Mouse (Mus musculus): ENCODE results near the gene Rsph9.

Gene Rsph9

DNA sequence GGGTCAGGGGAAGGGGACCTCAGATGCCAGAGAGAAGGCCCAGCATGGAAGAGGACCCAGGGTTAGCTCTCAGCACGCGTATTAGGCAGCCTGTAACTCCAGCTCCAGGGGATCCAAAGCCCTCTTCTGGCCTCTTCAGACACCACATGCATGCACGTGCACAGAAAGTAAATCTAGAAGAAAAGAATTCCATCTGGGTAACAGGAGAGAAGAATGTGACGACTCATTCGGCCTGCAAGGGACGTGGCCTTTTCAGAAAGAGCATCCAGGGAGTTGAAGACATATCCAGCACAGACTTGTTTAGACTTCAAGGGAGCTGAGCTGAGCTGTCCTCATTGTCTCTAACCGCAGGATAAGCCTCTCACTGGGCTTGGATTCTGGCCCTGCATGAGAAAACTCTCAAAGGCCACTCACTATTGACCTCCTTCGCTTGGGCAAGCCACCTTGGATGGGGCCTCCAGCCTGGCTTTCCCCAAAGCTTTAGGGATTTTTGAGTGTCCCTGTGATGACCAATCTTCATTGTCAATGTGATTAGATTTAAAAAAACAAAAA is 41.3 kb downstream of the Rsph9 start:
- no peak for ATAC-seq (ENCODE audit: low TSS enrichment)

DNA sequence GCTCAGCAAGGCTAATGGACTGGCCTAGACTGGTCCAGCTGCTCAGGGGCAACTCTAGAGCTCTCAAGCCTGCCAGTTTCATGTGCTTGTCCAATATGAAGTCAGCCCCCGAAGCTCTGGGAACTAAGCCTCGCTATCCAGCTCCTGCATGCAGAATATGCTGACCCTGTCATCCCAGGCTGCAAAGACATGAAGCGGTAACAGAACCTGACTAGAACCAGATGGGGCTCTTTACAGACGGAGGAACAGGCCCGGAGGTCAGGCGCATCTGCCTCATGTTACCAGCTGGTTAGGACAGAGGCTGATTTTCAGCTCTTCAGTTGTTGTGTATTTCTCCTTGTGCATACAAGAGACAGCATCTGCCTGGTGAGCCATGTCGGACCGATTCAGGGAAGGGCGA is 42.1 kb downstream of the Rsph9 start:
- no peak for ATAC-seq (ENCODE audit: low TSS enrichment)

DNA sequence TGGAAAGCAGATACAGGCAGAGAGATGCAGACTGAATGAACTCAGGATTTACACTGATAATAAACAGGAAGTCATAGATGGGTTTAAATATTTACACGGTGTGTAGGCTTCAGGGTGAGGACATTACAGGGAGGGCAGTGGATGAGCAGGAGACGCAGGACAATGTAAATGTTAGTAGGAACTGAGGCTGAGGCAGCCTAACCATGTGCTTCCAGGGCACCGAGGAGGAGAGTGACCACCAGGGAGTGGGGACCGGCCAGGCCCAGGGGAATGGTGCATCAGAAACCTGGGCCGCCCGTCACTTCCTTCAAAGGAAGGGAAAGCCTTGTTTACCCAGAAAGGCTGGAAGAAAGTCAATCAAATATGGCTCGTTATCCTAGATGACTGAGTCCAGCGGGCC is 45.5 kb downstream of the Rsph9 start:
- ATAC-seq (ENCODE audit: low TSS enrichment) = no peak

DNA sequence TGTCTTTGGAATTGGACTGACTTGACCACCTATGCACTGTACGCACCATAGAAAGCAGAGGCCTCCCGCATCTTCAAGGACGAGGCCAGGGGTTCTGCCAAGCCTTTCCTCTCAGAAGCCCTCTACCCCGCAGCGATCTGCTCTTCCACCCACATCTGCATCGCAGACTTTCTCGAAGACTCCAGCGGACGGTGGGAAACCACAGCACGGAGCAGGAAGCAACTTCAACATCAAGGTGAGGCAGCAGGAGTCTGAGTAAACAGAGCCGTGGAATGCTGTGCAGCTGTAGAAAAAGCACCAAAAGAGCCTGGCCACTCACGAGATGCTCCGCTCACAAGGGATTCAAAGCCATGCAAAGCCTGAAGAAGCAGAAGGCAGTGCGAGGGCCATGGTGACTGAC is 52.1 kb downstream of the Rsph9 start:
- no peak for ATAC-seq (ENCODE audit: low TSS enrichment)

DNA sequence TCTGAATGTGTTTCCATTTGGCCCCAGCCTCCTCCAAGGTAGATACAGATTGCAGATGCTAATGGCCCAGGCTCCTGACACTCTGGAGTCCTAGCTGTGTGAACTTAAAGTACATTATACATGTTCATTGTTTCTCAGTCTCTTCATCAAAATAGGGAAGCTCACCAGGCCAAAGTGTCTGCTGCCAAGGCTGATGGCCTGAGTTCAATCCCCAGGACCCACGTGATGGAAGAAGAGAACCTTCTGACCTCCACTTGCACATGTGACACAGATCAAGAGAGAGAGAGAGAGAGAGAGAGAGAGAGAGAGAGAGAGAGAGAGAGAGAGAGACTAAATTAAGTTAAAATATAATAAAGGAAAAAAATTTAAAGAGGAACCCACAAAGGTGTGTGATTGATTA is 52.7 kb downstream of the Rsph9 start:
- ATAC-seq (ENCODE audit: low TSS enrichment) = no peak

DNA sequence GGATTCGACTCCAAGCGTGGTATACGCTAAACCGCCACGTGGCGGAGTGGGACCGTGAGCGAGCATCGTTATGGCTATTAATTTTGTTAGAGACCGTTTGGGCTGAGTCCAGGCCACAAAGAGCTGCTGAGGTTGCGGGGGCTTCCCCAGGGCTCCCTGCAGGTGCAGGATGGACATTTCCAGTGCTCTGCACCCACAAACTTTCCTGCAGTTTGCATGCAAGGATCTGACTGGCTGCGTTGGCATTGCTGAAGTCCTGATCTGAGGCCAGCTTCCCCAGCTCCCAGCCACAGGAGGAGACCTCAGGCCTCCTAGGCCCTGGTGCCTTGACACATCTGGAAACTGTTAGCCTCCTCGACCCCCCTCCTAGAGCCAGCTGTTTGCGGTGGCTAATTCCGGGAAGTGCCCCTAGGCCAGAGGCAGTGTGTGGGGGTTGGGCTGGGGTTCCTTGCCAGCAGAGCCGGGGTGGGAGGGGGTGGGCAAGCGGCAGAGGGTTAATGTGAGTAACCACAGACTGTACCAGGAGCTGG is 57.6 kb downstream of the Rsph9 start:
- no peak for ATAC-seq (ENCODE audit: low TSS enrichment)

DNA sequence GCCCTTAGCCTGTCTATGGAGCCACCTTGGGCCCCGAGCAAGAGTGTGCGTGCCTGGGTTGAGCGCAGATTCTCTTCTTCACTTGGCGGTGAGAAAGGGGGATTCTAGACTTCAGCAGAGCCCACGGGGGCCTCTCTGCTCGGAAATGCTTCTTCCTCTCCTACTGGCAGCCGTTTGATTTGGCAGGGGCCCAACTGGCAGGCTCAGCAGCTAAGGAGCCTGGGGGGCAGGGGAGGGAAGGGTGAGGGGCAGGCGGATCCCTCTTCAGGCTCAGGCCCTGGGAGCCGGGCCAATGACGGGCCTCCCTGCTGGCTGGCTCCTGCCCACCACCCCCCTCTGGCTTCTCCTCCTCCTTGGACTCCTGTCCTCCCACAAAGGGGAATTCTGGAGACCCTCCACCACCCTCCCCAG is 59.9 kb downstream of the Rsph9 start:
- ATAC-seq (ENCODE audit: low TSS enrichment) = peak; percentile 47; the same call in 1 of the 2 replicates

DNA sequence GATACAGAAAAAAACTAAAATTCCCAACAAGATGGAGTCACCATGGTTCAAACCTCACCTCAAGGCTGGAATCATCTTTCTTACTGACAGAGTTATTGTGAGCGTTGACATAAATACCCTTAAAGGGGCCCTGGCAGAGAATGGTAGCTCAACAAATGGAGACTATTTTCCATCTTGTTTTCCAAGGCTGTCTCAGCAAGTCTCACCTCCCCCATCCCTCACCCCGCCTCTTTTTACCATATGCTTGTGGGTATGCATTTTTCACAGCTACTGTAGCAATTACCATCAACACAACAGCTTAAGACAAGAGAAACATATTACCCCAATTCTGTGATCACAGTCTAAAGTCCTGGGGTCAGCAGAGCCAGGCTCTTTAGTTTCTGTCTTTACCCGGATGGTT is 60.6 kb downstream of the Rsph9 start:
- ATAC-seq (ENCODE audit: low TSS enrichment) = no peak

DNA sequence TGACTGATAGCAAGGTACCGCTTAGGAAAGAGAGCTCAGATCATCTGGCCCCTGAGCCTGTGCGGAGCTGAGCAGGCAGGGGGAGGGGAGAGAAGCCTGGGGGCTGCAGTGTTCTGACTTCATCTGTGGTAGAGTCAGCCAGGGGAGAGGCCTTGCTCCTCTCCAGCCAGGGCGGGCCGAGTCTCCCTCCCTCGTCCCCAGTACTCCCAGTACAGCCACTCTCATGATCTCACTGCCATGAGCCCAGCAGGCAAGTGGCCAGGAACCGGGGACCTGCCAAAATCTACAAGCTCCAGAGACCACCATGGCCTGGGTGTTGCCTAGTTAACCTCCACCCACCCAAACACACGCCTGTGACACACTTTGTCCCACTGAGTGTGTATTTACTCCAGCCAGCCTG is 62.4 kb downstream of the Rsph9 start:
- ATAC-seq (ENCODE audit: low TSS enrichment) = no peak

DNA sequence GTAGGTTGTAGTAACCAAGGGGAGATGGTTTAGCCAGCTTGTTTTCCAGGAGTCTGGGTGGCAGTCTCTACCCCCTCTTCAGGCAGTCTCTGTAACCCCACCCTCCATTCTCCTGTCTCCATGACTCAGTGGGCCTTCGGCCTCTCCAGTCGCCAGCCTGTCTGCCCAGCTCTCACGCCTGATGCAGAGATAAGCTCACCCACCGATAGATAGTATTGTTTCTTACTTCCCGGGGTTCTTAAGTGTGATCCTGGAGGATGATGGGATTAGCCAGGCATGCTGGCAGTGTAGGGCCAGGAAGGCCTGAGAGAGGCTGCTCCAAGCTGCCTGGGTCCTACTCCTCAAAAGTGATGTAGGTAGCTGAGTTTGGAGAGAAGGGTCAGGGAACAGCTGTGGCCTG is 63.0 kb downstream of the Rsph9 start:
- ATAC-seq (ENCODE audit: low TSS enrichment) = no peak

DNA sequence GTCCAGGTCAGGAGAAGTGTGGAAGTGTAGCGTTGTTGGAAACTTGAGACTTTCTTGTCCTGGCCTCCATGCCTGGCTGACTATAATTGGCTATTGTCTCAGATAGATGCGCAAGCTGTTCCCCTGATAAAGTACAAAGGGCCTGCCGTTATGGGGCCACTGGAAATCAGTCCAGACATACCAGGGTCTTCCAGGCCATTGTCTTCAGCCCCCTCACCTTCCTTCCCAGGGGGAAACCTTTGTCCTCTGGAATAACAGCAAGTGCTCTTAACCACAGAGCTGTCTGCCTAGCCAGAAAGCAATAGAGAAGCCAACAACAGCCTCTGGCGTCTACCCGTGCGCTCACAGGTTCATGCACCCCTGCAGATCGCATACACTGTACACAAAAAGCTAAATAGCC is 63.6 kb downstream of the Rsph9 start:
- ATAC-seq (ENCODE audit: low TSS enrichment) = no peak

DNA sequence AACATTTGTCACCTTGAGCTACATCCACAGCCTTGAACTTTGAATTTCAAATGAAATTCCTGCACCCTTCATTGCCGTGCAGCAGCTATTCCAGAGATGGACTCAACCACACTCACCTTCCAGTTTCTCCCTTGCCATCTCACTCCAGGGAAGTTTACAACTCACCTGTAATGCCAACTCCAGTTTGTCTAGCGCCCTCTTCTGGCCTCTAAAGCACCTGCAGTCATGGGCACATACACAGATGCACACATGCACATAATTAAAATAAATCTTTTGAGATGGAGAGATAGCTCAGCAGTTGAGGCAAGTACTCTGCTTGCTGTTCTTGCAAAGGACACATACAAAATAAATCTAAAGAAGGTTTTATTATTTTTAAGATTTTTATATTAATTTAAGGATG is 65.0 kb downstream of the Rsph9 start:
- ATAC-seq (ENCODE audit: low TSS enrichment) = no peak

DNA sequence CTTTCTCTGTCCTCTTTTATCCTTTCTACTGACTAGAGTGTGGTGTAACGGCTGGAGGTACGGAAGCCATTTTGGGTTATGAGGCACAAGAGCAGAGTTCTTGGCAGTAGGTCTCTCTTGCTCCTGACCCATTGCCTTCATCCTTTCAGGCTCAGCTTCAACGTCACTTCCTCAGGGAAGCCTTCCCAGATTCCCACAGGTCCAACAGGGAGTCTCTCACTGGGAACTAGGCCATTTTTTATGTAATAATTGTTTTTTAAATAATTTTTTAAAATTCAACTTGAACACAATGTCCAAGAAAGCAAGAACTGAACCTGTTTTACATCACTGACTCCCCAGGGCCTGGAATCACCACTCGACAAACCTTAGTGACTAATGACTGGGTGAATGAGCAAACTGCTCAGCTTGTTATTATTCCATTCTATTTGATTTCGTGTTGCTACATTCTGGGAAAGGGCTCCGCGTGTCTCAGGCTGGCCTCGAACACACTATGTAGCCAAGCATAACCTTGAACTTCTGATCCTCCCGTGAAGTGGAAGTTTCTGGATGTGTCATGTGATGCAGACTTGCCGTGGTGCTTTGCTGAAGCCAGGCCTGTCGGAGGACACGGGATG is 66.0 kb downstream of the Rsph9 start:
- no peak for ATAC-seq (ENCODE audit: low TSS enrichment)

DNA sequence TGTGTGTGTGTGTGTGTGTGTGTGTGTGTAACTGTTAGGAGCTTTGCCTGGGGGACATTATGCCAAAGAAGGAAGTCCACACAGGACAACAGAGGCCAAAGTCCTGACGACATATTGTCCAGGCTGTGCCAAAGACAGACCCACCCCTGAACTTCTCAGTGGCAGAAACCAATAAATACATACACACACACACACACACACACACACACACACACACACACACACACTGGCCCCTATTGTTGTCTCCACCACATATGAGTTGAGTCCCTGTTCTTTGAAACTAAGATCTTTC is 67.8 kb downstream of the Rsph9 start:
- ATAC-seq (ENCODE audit: low TSS enrichment) = no peak

DNA sequence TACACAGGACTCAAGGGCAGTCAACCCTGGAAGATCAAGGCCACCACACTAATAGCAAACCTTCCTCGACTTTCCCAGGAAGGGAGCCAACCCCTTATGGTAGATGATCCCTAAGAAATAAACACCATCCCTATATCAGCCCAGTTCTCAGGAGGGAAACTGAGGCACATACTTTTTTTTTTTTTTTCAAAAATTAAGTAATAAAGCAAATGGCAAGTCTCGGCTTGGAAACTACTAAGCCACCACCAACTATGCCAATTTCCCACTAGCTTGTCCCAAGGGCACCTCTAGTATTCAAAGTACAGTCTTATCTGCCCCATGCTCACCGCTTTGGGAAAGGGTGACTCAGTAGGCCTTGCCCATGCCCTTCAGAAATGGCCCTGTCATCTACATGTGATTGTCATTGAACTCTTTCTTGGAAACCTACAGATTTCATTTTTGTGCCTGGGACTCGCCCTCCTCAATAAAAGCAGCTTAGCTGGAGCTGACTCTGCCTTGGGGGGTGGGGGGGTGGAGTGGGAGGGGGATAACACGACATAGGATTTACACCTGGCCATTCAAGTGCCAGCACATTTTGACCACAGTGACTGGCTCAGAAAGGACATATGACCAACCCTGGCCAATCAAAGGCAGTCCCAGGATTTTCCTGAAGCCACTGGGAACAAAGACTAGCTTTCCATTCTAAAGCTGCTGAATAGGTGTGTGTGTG is 68.3 kb downstream of the Rsph9 start:
- no peak for ATAC-seq (ENCODE audit: low TSS enrichment)

DNA sequence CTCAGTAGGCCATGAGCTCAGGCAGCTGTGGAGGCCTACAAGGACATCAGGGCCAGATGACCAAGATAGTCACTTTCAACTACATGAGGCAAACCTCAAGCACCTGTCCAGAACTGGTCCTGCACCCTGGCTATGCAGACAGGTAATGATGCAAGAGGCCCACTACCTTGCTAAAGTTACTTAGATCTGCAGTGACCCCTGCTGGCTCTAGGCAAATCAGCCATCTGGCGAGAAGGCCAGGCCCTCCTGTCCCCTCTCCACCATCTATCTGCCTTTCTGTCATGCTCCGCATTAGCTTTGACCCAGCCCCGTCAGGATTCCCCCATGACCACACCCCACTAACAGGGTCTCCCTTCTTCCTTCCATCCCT is 68.9 kb downstream of the Rsph9 start:
- ATAC-seq (ENCODE audit: low TSS enrichment) = no peak

DNA sequence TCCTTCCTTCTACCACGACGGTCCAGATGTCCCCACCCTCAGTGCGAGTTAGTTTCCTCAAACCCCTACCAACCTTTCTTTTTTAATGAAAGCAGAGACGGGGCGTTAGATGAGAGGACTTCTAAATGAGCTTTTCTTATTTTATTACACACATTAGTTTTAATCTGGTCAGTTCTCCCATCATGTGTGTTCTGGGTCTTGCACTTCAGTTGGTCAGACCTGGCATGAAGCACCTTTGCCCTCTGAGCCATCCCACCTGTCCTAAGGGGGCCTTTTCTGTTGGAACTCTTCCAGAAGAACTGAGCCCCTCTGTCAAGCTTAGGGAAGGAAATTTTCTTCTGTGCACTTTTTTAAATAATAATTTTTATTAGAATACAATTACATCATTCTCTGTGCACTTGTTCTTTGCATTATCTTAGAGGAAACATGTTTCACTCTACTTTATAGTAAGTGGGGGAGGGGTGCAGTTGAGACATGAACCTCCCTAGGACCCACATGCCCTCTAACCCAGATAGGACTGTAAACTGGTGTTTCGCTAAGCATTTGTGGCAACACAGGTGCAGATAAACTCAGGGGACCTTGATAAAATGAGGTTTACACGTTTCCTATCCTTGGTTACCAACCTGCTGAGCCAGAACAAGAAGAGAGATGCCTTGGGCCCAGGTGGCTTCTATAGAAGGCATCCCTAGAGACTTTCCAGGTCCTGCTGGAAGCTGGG is 69.5 kb downstream of the Rsph9 start:
- no peak for ATAC-seq (ENCODE audit: low TSS enrichment)

DNA sequence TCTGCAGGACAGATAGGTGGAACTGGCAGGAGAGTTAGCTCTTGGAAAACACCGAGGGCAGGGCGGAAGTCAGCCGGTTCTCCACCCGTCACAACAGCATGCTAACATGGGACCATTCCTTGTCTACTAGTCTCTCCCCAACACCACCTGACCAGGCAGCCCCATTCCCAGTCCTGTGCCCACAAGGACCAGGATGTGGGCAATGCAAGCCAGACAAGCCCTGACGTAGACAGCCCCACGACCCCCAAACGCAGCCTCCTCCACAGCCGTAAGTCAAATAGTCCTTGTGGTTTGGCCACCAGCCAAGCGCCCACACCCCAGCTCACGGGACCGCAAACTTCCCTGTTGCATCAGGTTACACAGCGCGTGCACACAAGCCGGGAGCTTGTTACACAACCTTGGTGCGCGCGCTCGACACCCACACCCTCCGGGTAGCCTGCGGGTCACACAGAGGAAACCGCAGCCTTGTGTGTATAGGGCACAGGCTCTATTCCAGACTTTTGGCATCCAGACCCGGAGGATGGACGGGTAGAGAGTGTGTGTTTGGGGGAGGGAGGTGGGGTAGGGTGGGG is 70.2 kb downstream of the Rsph9 start:
- no peak for ATAC-seq (ENCODE audit: low TSS enrichment)
